Mouse (Mus musculus) limb, embryonic 12.5 days (tissue): ENCODE data around the gene Rprd1b. TPM values are rescaled to one million over a fixed set of nuclear protein-coding genes. Genes with fewer than 3 reads are reported as not detected.
A peak's percentile ranks its signal among the peaks of the same experiment; 100 is the strongest.

ENCODE experiments used
- ATAC-seq: fragments of 200-750 bp; cut with Nextera tagmentation; 2 replicates; pipeline ENCODE4 v1.8.0; 2017; ENCODE audit warnings: low read depth, moderate TSS enrichment; ENCODE audit not compliant: insufficient number of reproducible peaks, insufficient read depth, low FRiP score, low TSS enrichment
- H3K27ac ChIP-seq: fragments of 300-500 bp; sonication (generic); 2 replicates; pipeline ENCODE4 v1.5.1; 2016; ENCODE audit warnings: mild to moderate bottlenecking, moderate library complexity
- H3K27me3 ChIP-seq: fragments of 300-500 bp; sonication (generic); 2 replicates; pipeline ENCODE4 v1.6.1; 2016; ENCODE audit warnings: mild to moderate bottlenecking, moderate library complexity
- H3K36me3 ChIP-seq: fragments of 300-500 bp; sonication (generic); 2 replicates; pipeline ENCODE4 v1.6.1; 2016; ENCODE audit warnings: mild to moderate bottlenecking, moderate library complexity
- H3K4me1 ChIP-seq: fragments of 300-500 bp; sonication (generic); replicated peaks from 2 replicates; pipeline ENCODE4 v1.6.1; 2016
- H3K4me2 ChIP-seq: fragments of 300-500 bp; sonication (generic); 2 replicates; pipeline ENCODE4 v1.6.1; 2016; ENCODE audit warnings: mild to moderate bottlenecking, moderate library complexity
- H3K4me3 ChIP-seq: fragments of 300-500 bp; sonication (generic); replicated peaks from 2 replicates; pipeline ENCODE4 v1.5.1; 2016; ENCODE audit warnings: mild to moderate bottlenecking
- H3K9ac ChIP-seq: fragments of 300-500 bp; sonication (generic); replicated peaks from 2 replicates; pipeline ENCODE4 v1.6.1; 2016; ENCODE audit warnings: mild to moderate bottlenecking, moderate library complexity
- H3K9me3 ChIP-seq: fragments of 300-500 bp; sonication (generic); 2 replicates; pipeline ENCODE4 v1.6.1; 2016; ENCODE audit warnings: mild to moderate bottlenecking, moderate library complexity
- WGBS: fragments of 180-500 bp; shearing (Covaris S2); methylation state at CpG from one replicate; pipeline ENCODE4 v1.1.7; 2016; 5-methylcytosine and 5-hydroxymethylcytosine counted together
- polyA plus RNA-seq: library from polyadenylated mRNA; unstranded; fragments of >200 nt; fragmentation: Nextera tagmentation; extraction: Ambion mirVana; gene quantifications from 2 replicates; pipeline ENCODE4 v1.2.1, GENCODE M21; 2016

The Rprd1b gene
- polyA plus RNA-seq, 1 experiment from 2014 or later = 57.1 TPM

GRCm38 (mm10) chr2:158106947-158107587, 78.8 kb downstream of the Rprd1b start:
- 35% methylated on average over 6 of the region's 6 CpGs for WGBS

GRCm38 (mm10) chr2:158109516-158109915, 81.2 kb downstream of the Rprd1b start:
- Histone ChIP-seq H3K9ac (no peak overlapping the region), H3K9me3 (no peaks in the 10 kb centered on the region), H3K27ac (peak overlapping the region; percentile 57), H3K27me3 (no peaks in the 10 kb centered on the region), H3K4me2 (no peak overlapping the region), H3K4me3 (no peak overlapping the region), H3K4me1 (peaks cover 26% of the 10 kb centered on the region), H3K36me3 (no peaks in the 10 kb centered on the region)
- WGBS = 44% methylated on average over 8 of the region's 8 CpGs
- no peak for ATAC-seq

More at GRCm38 (mm10) chr2:158106947-158107587, 78.8 kb downstream of the Rprd1b start:
- Histone ChIP-seq H3K27ac (no peak overlapping the region), H3K4me2 (no peak overlapping the region), H3K9me3 (no peaks in the 10 kb centered on the region), H3K9ac (no peak overlapping the region), H3K27me3 (no peaks in the 10 kb centered on the region), H3K4me1 (peaks cover 18% of the 10 kb centered on the region), H3K36me3 (no peaks in the 10 kb centered on the region), H3K4me3 (no peak overlapping the region)
- ATAC-seq = no peak

- Histone ChIP-seq H3K9me3 (no peaks in the 10 kb centered on the region), H3K27me3 (no peaks in the 10 kb centered on the region), H3K4me2 (no peak overlapping the region), H3K36me3 (no peaks in the 10 kb centered on the region), H3K9ac (no peak overlapping the region), H3K4me1 (peaks cover 26% of the 10 kb centered on the region), H3K27ac (no peak overlapping the region), H3K4me3 (no peak overlapping the region)
- ATAC-seq = no peak
- 41% methylated on average over 9 of the region's 9 CpGs for WGBS
Measured at GRCm38 (mm10) chr2:158113591-158114257, 85.4 kb downstream of the Rprd1b start.

GRCm38 (mm10) chr2:158114931-158115330, 86.6 kb downstream of the Rprd1b start:
- Histone ChIP-seq H3K9ac (no peak overlapping the region), H3K9me3 (no peaks in the 10 kb centered on the region), H3K36me3 (no peaks in the 10 kb centered on the region), H3K4me3 (no peak overlapping the region), H3K27me3 (no peaks in the 10 kb centered on the region), H3K4me2 (no peak overlapping the region), H3K27ac (no peak overlapping the region), H3K4me1 (peaks cover 17% of the 10 kb centered on the region)
- 60% methylated on average over 5 of the region's 5 CpGs for WGBS
- ATAC-seq = no peak

- no peaks in the 10 kb centered on the region for H3K27me3 ChIP-seq
- peaks cover 16% of the 10 kb centered on the region for H3K4me1 ChIP-seq
- WGBS = 86% methylated on average over 3 of the region's 3 CpGs
- no peak for ATAC-seq
- no peaks in the 10 kb centered on the region for H3K9me3 ChIP-seq
- no peak overlapping the region for H3K4me3 ChIP-seq
- H3K36me3 ChIP-seq = no peaks in the 10 kb centered on the region
- no peak overlapping the region for H3K4me2 ChIP-seq
- H3K27ac ChIP-seq = peak overlapping the region; percentile 2; the same call in 1 of the 2 replicates
- no peak overlapping the region for H3K9ac ChIP-seq
Measured at GRCm38 (mm10) chr2:158115838-158116453, 87.6 kb downstream of the Rprd1b start.

- WGBS = 45% methylated on average over 6 of the region's 6 CpGs
- Histone ChIP-seq H3K9me3 (no peaks in the 10 kb centered on the region), H3K36me3 (no peaks in the 10 kb centered on the region), H3K4me3 (no peak overlapping the region), H3K27ac (peak overlapping the region; percentile 2; the same call in 1 of the 2 replicates), H3K9ac (no peak overlapping the region), H3K4me2 (no peak overlapping the region), H3K4me1 (peaks cover 19% of the 10 kb centered on the region), H3K27me3 (no peaks in the 10 kb centered on the region)
- ATAC-seq = no peak
Measured at GRCm38 (mm10) chr2:158116653-158117052, 88.4 kb downstream of the Rprd1b start.

- no peak overlapping the region for H3K4me2 ChIP-seq
- 76% methylated on average over 4 of the region's 4 CpGs for WGBS
- no peaks in the 10 kb centered on the region for H3K36me3 ChIP-seq
- H3K4me1 ChIP-seq = peaks cover 14% of the 10 kb centered on the region
- no peak overlapping the region for H3K9ac ChIP-seq
- no peak overlapping the region for H3K4me3 ChIP-seq
- no peaks in the 10 kb centered on the region for H3K27me3 ChIP-seq
- H3K9me3 ChIP-seq = no peaks in the 10 kb centered on the region
- ATAC-seq = no peak
- no peak overlapping the region for H3K27ac ChIP-seq
Measured at GRCm38 (mm10) chr2:158119145-158119544, 90.8 kb downstream of the Rprd1b start.

- no peak overlapping the region for H3K4me3 ChIP-seq
- no peaks in the 10 kb centered on the region for H3K36me3 ChIP-seq
- no peaks in the 10 kb centered on the region for H3K27me3 ChIP-seq
- H3K4me1 ChIP-seq = peaks cover 14% of the 10 kb centered on the region
- H3K9me3 ChIP-seq = no peaks in the 10 kb centered on the region
- H3K4me2 ChIP-seq = no peak overlapping the region
- no peak overlapping the region for H3K9ac ChIP-seq
- no peak for ATAC-seq
- WGBS = 67% methylated on average over 8 of the region's 8 CpGs
- no peak overlapping the region for H3K27ac ChIP-seq
Measured at GRCm38 (mm10) chr2:158120211-158120610, 91.9 kb downstream of the Rprd1b start.

GRCm38 (mm10) chr2:158120868-158121267, 92.6 kb downstream of the Rprd1b start:
- Histone ChIP-seq H3K4me3 (no peak overlapping the region), H3K4me1 (peaks cover 14% of the 10 kb centered on the region), H3K9me3 (no peaks in the 10 kb centered on the region), H3K4me2 (no peak overlapping the region), H3K36me3 (no peaks in the 10 kb centered on the region), H3K27me3 (no peaks in the 10 kb centered on the region), H3K9ac (no peak overlapping the region), H3K27ac (no peak overlapping the region)
- no peak for ATAC-seq
- 80% methylated on average over 3 of the region's 3 CpGs for WGBS

- Histone ChIP-seq H3K4me3 (no peak overlapping the region), H3K4me1 (peaks cover 5% of the 10 kb centered on the region; the same call in 1 of the 2 replicates), H3K27me3 (no peaks in the 10 kb centered on the region), H3K9ac (no peak overlapping the region), H3K27ac (no peak overlapping the region), H3K36me3 (no peaks in the 10 kb centered on the region), H3K4me2 (no peak overlapping the region), H3K9me3 (no peaks in the 10 kb centered on the region)
- 66% methylated on average over 12 of the region's 12 CpGs for WGBS
- peak; percentile 21; the same call in 1 of the 2 replicates for ATAC-seq
Measured at GRCm38 (mm10) chr2:158121645-158122326, 93.5 kb downstream of the Rprd1b start.

GRCm38 (mm10) chr2:158122814-158123213, 94.5 kb downstream of the Rprd1b start:
- Histone ChIP-seq H3K4me1 (peaks cover 5% of the 10 kb centered on the region; the same call in 1 of the 2 replicates), H3K9ac (no peak overlapping the region), H3K9me3 (no peaks in the 10 kb centered on the region), H3K27me3 (no peaks in the 10 kb centered on the region), H3K27ac (no peak overlapping the region), H3K4me3 (no peak overlapping the region), H3K36me3 (no peaks in the 10 kb centered on the region), H3K4me2 (no peak overlapping the region)
- WGBS = 85% methylated on average over 6 of the region's 6 CpGs
- ATAC-seq = no peak
